23 mouse cellular contexts compared by ENCODE assay signal in the genomic region with DNA sequence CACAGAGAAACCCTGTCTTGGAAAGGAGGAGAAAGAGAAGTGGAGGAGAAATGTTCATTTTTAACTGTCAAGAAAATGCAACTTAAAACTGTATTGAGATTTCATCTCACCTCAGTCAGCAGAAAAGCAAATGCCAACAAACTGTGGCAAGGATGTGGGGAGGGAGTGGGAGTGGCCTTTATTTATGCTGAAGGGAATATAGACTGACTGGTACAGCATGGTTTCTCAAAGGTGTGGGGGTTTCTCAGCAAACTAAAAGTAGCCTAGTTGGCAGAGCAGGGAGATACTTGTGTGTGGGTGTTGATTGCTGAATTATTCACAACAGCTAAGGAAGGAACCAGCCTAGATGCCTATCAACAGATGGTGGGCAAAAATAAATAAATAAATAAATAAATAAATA. TPM values are rescaled to one million over a fixed set of nuclear protein-coding genes. Genes with fewer than 3 reads are reported as not detected.
A peak's percentile ranks its signal among the peaks of the same experiment; 100 is the strongest.
DNase-seq lines count a peak whose midpoint lies in the region; ATAC-seq lines count a peak whose summit lies in the region.
"Had no signal": no experiment of that assay in that cellular context is flagged by ENCODE, and none has a peak within 500 bp of the region (broad histone marks: within the 10 kb centered on the region; RNA-seq: fewer than 3 reads in every experiment).

No protein-coding gene starts in this region.

- peak; percentile 61 for ATAC-seq in activated CD4-positive, CD25-positive, alpha-beta regulatory T cell, adult 4 months
- peak; percentile 69 for ATAC-seq in inflammation-experienced regulatory T-cells, adult 6 months
- ATAC-seq: forebrain, embryonic 15.5 days; hindbrain, postnatal 0 days; intestine, embryonic 15.5 days had no signal

- DNase-seq in 416B (ENCODE audit: low read depth), result peak; percentile 41
- DNase-seq in CD4-positive helper T cell, adult 2 months (ENCODE audit: low read depth, low spot score), result peak; percentile 65
- no peak for DNase-seq in cerebellum, adult 11-12 months
- DNase-seq in cerebellum, postnatal 4 days (ENCODE audit: low spot score in 2 of 2), result no peak
- DNase-seq in kidney, postnatal 36 days, result no peak
- DNase-seq: adrenal gland, postnatal 10 days; adrenal gland, postnatal 36 days; cerebellum, adult 11 months; cerebellum, adult 8-10 months; cerebellum, postnatal 10 days; cerebellum, postnatal 36 days; gastrocnemius, adult 2 months; gastrocnemius, postnatal 14 days; heart, adult 18-20 months; heart, postnatal 14 days; heart, postnatal 4 days; kidney, adult 11 months; kidney, adult 8-10 months had no signal

RNA-seq across cellular contexts. Expression of a gene that starts 13.0 kb away (rescaled TPM):
- 100 to 1,000 TPM; 268 to 273 TPM for polyA plus RNA-seq in activated CD4-positive, CD25-positive, alpha-beta regulatory T cell, adult 4 months (2017; shearing (Covaris generic))
- polyA plus RNA-seq in inflammation-experienced regulatory T-cells, adult 6 months (2017; shearing (Covaris generic)), result 100 to 1,000 TPM; 240 to 284 (median 264) TPM

RNA-seq across cellular contexts. Expression of a gene that starts 32.8 kb away (rescaled TPM):
- polyA plus RNA-seq in activated CD4-positive, CD25-positive, alpha-beta regulatory T cell, adult 4 months (2017; shearing (Covaris generic)), result 1 to 10 TPM; 8.3 to 9.0 TPM
- 10 to 100 TPM in 2 of 3 experiments, 1 to 10 TPM in 1; 9.2 to 10.8 (median 10.6) TPM for polyA plus RNA-seq in inflammation-experienced regulatory T-cells, adult 6 months (2017; shearing (Covaris generic))

Comparison
In these comparisons a context has a peak if more than half of its experiments do, and no peak if none do; other contexts are left out.
1. DNase-seq: peak in 416B (single experiment) and CD4-positive helper T cell, adult 2 months (single experiment); none in cerebellum, adult 11-12 months (single experiment), cerebellum, postnatal 4 days (0 of 2) and kidney, postnatal 36 days (0 of 2).